Mouse (Mus musculus): ENCODE results near the gene Itm2c. TPM values are rescaled to one million over a fixed set of nuclear protein-coding genes. Genes with fewer than 3 reads are reported as not detected.

Itm2c gene
- polyA plus RNA-seq, 1 experiment, result 198 TPM

DNA sequence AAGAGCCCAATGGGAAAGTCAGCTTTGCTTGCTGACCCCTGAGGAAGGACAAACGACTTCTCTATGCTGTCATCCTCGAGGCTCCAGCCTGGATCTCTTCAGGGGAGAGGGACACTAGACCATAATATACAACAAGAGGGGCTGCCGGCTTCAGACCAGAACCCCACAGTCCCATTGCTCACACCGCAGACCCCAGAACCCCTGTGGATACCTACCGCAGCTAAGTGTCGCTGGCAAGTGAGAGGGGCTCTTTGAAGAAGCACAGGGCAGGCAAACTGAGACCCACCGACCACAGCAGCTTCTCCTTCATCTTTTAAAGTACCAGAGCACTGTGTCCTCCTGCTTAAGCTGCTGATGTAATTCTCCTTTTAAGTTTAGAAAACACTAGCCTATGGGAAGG is 40.5 kb downstream of the Itm2c start:
- no peak overlapping the region for H3K27ac ChIP-seq (ENCODE audit: insufficient read depth, low read depth, low read length)
- WGBS, result 38% methylated on average over 7 of the region's 7 CpGs

DNA sequence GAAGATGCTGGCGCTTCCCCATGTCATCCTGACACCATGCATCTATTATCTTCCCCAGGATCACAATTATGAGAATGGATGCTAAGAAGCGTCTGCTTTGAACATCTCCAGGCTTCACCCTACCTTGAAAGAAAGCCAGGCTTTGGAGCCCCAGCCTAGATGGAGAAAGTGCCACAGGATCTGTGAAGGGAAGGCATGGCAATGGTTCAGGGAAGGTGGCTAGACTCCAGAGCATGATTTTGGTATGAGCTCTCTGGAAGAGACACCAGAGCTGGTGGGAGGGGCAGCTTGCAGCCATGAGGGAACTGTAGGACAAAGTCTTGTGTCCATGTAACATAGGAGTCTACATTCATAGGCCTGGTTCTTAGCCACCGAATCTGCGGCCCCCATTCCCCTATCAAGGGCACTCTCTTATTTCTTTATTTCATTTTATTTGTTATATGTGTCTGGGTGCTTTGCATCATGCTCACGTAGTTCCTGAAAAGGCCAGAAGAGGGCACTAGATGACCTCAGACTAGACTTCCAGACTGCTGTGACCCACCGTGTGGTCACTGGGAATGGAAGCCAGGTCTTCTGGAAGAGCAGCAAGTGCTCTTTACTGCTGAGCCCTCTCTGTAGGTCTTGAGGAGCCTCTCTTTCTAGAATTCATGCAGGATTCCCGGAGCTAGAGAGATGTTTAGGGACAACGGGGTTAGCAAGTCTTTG is 41.2 kb downstream of the Itm2c start:
- H3K36me3 ChIP-seq (ENCODE audit: control insufficient read depth, insufficient read depth, low read length), result no peaks in the 10 kb centered on the region
- DNase-seq, result peak; percentile 60
- 0 out of 2 replicates have a peak, but pooled peaks cover 3% of the 10 kb centered on the region for H3K4me1 ChIP-seq (ENCODE audit: control insufficient read depth, insufficient read depth, low read length)
- no peak for TF ChIP-seq POLR2A (IDR thresholded peaks at IDR 0.05; ENCODE audit: low read depth, low read length)
- TF ChIP-seq CTCF (conservative IDR thresholded peaks at IDR 0.05; ENCODE audit: insufficient read depth, insufficient read length, low read depth, low read length), result peak; percentile 80
- 72% methylated on average over 8 of the region's 8 CpGs for WGBS
- no peak overlapping the region for H3K27ac ChIP-seq (ENCODE audit: insufficient read depth, low read depth, low read length)
- no peaks in the 10 kb centered on the region for H3K27me3 ChIP-seq (replicated peaks; ENCODE audit: control insufficient read depth, insufficient read depth, low read length)
- H3K4me3 ChIP-seq (ENCODE audit: insufficient read depth, low read depth, low read length), result no peak overlapping the region

More for the DNA sequence above, 40.5 kb downstream of the Itm2c start:
- no peak overlapping the region for H3K4me3 ChIP-seq (ENCODE audit: insufficient read depth, low read depth, low read length)
- no peak for TF ChIP-seq POLR2A (IDR thresholded peaks at IDR 0.05; ENCODE audit: low read depth, low read length)
- TF ChIP-seq CTCF (conservative IDR thresholded peaks at IDR 0.05; ENCODE audit: insufficient read depth, insufficient read length, low read depth, low read length), result no peak
- no peak for DNase-seq
- no peaks in the 10 kb centered on the region for H3K27me3 ChIP-seq (replicated peaks; ENCODE audit: control insufficient read depth, insufficient read depth, low read length)
- 0 out of 2 replicates have a peak, but pooled peaks cover 3% of the 10 kb centered on the region for H3K4me1 ChIP-seq (ENCODE audit: control insufficient read depth, insufficient read depth, low read length)
- no peaks in the 10 kb centered on the region for H3K36me3 ChIP-seq (ENCODE audit: control insufficient read depth, insufficient read depth, low read length)

DNA sequence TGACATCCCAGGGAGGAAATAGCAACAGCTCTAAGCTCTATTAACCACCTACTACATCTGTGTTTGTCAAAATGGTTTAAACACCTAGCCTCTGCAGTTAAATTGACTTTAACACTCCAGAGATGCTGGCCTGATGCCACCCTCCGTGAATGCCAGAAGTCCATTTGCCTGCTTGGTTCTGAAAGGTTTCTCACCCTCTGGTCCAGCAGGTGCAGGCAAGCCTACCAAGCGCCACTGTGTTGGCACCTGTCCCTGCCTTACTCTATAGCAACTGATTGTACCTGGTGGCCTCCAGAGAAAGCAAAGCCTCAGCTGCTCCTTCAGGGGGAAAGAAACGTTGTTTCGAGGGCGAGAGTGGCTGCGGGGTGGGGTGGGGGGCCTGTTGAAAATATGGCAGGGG is 42.2 kb downstream of the Itm2c start:
- TF ChIP-seq CTCF (conservative IDR thresholded peaks at IDR 0.05; ENCODE audit: insufficient read depth, insufficient read length, low read depth, low read length), result no peak
- no peak for TF ChIP-seq POLR2A (IDR thresholded peaks at IDR 0.05; ENCODE audit: low read depth, low read length)
- no peak overlapping the region for H3K27ac ChIP-seq (ENCODE audit: insufficient read depth, low read depth, low read length)
- WGBS, result 54% methylated on average over 6 of the region's 6 CpGs
- H3K4me3 ChIP-seq (ENCODE audit: insufficient read depth, low read depth, low read length), result no peak overlapping the region
- no peaks in the 10 kb centered on the region for H3K36me3 ChIP-seq (ENCODE audit: control insufficient read depth, insufficient read depth, low read length)
- DNase-seq, result peak; percentile 11
- H3K4me1 ChIP-seq (ENCODE audit: control insufficient read depth, insufficient read depth, low read length), result 0 out of 2 replicates have a peak, but pooled peaks cover 3% of the 10 kb centered on the region
- no peaks in the 10 kb centered on the region for H3K27me3 ChIP-seq (replicated peaks; ENCODE audit: control insufficient read depth, insufficient read depth, low read length)

DNA sequence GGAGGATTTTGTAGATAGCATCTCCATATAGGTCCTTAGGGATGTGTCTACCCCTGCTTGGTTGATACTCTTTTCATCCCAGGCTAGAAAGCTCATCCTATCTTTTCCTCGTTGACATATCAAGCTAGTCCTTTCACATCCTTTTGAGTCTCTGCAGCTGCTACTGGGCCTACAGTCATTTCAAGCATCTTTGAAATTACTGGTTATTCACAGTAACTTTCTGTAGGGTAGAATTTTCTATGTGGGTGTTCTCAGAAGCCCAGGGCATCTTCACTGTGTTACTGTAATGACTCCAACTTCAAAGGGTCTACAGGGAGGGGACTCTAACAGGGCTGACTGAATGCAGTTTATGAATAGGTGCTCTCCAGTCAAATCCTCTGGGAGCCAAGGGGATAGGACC is 43.2 kb downstream of the Itm2c start:
- Histone ChIP-seq H3K4me3 (ENCODE audit: insufficient read depth, low read depth, low read length) (no peak overlapping the region), H3K27me3 (replicated peaks; ENCODE audit: control insufficient read depth, insufficient read depth, low read length) (no peaks in the 10 kb centered on the region), H3K36me3 (ENCODE audit: control insufficient read depth, insufficient read depth, low read length) (no peaks in the 10 kb centered on the region), H3K27ac (ENCODE audit: insufficient read depth, low read depth, low read length) (no peak overlapping the region), H3K4me1 (ENCODE audit: control insufficient read depth, insufficient read depth, low read length) (0 out of 2 replicates have a peak, but pooled peaks cover 3% of the 10 kb centered on the region)
- WGBS, result 69% methylated on average over 1 of the region's 1 CpGs
- DNase-seq, result no peak
- no peak for TF ChIP-seq POLR2A (IDR thresholded peaks at IDR 0.05; ENCODE audit: low read depth, low read length)
- no peak for TF ChIP-seq CTCF (conservative IDR thresholded peaks at IDR 0.05; ENCODE audit: insufficient read depth, insufficient read length, low read depth, low read length)

DNA sequence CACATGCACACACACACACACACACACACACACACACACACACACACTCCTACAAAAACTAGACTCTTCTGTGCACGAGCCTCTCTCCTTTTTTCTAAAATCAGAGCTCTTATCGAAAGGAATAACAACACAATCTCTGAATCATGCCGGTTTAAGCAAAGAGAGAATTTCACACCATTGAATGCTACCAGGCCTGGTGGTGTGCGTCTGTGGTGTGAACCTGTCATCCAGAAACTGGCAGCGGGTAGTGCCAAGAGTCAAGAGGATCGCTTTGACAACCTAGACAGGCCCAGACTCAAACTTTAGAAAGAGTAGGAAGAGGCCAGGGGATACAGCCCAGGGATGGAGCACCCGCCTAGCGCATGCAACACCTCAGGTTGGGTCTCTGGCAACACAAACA is 48.2 kb downstream of the Itm2c start:
- Histone ChIP-seq H3K4me3 (ENCODE audit: insufficient read depth, low read depth, low read length) (no peak overlapping the region), H3K27ac (ENCODE audit: insufficient read depth, low read depth, low read length) (no peak overlapping the region), H3K27me3 (replicated peaks; ENCODE audit: control insufficient read depth, insufficient read depth, low read length) (no peaks in the 10 kb centered on the region), H3K36me3 (ENCODE audit: control insufficient read depth, insufficient read depth, low read length) (no peaks in the 10 kb centered on the region), H3K4me1 (ENCODE audit: control insufficient read depth, insufficient read depth, low read length) (no peaks in the 10 kb centered on the region)
- WGBS, result 81% methylated on average over 8 of the region's 8 CpGs
- no peak for DNase-seq
- TF ChIP-seq POLR2A (IDR thresholded peaks at IDR 0.05; ENCODE audit: low read depth, low read length) (no peak), CTCF (conservative IDR thresholded peaks at IDR 0.05; ENCODE audit: insufficient read depth, insufficient read length, low read depth, low read length) (no peak)

DNA sequence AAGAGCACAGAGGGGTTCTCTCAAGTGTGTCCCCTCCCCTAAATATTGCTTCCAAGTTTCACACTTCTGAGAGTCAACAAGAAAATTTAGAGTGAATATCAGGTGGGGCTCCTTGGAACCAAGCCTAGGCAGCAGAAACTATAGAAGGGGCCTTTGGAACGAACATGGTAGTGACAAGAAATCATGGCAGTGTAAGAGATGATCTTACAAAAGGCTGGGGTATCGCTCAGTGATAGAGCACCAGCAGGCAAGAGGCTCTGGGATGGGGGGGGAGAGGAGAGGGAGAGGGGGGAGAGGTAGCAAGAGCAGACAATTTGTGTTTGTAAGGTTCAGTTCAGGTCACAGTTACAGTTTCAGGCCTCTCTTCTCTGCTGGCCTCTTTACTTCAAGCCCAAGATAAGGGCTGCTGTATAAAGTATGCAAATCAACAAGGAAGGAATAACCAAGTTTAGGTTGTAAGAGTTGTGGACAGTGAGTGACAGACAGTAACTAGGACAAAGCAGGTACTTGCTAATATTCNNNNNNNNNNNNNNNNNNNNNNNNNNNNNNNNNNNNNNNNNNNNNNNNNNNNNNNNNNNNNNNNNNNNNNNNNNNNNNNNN is 55.1 kb downstream of the Itm2c start:
- TF ChIP-seq CTCF (conservative IDR thresholded peaks at IDR 0.05; ENCODE audit: insufficient read depth, insufficient read length, low read depth, low read length) (no peak), POLR2A (IDR thresholded peaks at IDR 0.05; ENCODE audit: low read depth, low read length) (no peak)
- Histone ChIP-seq H3K4me1 (ENCODE audit: control insufficient read depth, insufficient read depth, low read length) (no peaks in the 10 kb centered on the region), H3K36me3 (ENCODE audit: control insufficient read depth, insufficient read depth, low read length) (no peaks in the 10 kb centered on the region), H3K4me3 (ENCODE audit: insufficient read depth, low read depth, low read length) (no peak overlapping the region), H3K27ac (ENCODE audit: insufficient read depth, low read depth, low read length) (no peak overlapping the region), H3K27me3 (replicated peaks; ENCODE audit: control insufficient read depth, insufficient read depth, low read length) (no peaks in the 10 kb centered on the region; the same call in 1 of the 2 replicates)
- WGBS, result 88% methylated on average over 2 of the region's 2 CpGs
- DNase-seq, result no peak

DNA sequence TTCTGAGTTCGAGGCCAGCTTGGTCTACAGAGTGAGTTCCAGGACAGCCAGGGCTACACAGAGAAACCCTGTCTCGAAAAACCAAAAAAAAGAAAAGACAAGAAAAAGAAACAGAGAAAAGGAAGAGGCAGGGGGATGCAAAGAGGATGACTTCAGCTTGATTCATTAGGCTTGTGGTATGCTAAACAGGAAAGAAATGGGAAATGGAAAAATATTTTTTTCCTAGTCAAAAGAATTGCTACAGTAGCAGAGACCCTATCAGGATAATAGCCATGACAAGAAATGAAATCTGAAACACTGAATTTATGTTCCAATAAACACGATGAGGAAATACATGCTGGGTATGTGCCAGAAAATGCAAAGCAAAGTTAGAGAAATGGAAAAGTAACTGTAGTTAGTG is 61.1 kb downstream of the Itm2c start:
- Histone ChIP-seq H3K27ac (ENCODE audit: insufficient read depth, low read depth, low read length) (no peak overlapping the region), H3K4me1 (ENCODE audit: control insufficient read depth, insufficient read depth, low read length) (no peaks in the 10 kb centered on the region), H3K36me3 (ENCODE audit: control insufficient read depth, insufficient read depth, low read length) (no peaks in the 10 kb centered on the region), H3K27me3 (replicated peaks; ENCODE audit: control insufficient read depth, insufficient read depth, low read length) (no peaks in the 10 kb centered on the region; the same call in 1 of the 2 replicates), H3K4me3 (ENCODE audit: insufficient read depth, low read depth, low read length) (no peak overlapping the region)
- WGBS, result 62% methylated on average over 3 of the region's 3 CpGs
- TF ChIP-seq CTCF (conservative IDR thresholded peaks at IDR 0.05; ENCODE audit: insufficient read depth, insufficient read length, low read depth, low read length), result no peak
- TF ChIP-seq POLR2A (IDR thresholded peaks at IDR 0.05; ENCODE audit: low read depth, low read length), result no peak
- no peak for DNase-seq

Measured in kidney, adult 2 months (tissue).